Mouse (Mus musculus) hindbrain, postnatal 0 days (tissue): ENCODE measurements around the gene Fbxw4. TPM values are rescaled to one million over a fixed set of nuclear protein-coding genes. Genes with fewer than 3 reads are reported as not detected.
"Not testable (repeated sequence)": the region's sequence is repeated elsewhere in the genome, so short reads cannot be mapped to it uniquely, and the experiment has no call there.

Experiments used
- ATAC-seq: fragments of 200-750 bp; cut with Nextera tagmentation; 2 replicates; pipeline ENCODE4 v1.8.0; 2017; ENCODE audit warnings: mild to moderate bottlenecking, moderate TSS enrichment, moderate library complexity
- DNase-seq: peaks from one replicate; pipeline ENCODE4 v3.0.0-alpha.2; 2015; ENCODE audit warnings: low spot score
- H3K27ac ChIP-seq: fragments of 300-500 bp; sonication (generic); 2 replicates; pipeline ENCODE4 v1.5.1; 2014; ENCODE audit warnings: mild to moderate bottlenecking
- H3K27me3 ChIP-seq: fragments of 300-500 bp; sonication (generic); 2 replicates; pipeline ENCODE4 v1.6.1; 2014; ENCODE audit warnings: low read length, mixed read lengths; ENCODE audit not compliant: insufficient read depth
- H3K36me3 ChIP-seq: fragments of 300-500 bp; sonication (generic); 2 replicates; pipeline ENCODE4 v1.6.1; 2014; ENCODE audit warnings: low read length, mixed read lengths; ENCODE audit not compliant: insufficient read depth
- H3K4me1 ChIP-seq: fragments of 300-500 bp; sonication (generic); 2 replicates; pipeline ENCODE4 v1.6.1; 2014; ENCODE audit warnings: antibody characterized with exemption, low read length, mixed read lengths; ENCODE audit not compliant: insufficient read depth
- H3K4me2 ChIP-seq: fragments of 300-500 bp; sonication (generic); 2 replicates; pipeline ENCODE4 v1.6.1; 2014; ENCODE audit warnings: low read depth, mild to moderate bottlenecking, low read length, moderate library complexity, mixed read lengths
- H3K4me3 ChIP-seq: fragments of 300-500 bp; sonication (generic); 2 replicates; pipeline ENCODE4 v1.5.1; 2014; ENCODE audit warnings: low read length
- H3K9ac ChIP-seq: fragments of 300-500 bp; sonication (generic); replicated peaks from 2 replicates; pipeline ENCODE4 v1.6.1; 2014; ENCODE audit warnings: mild to moderate bottlenecking, low read length, moderate library complexity, mixed read lengths
- H3K9me3 ChIP-seq: fragments of 300-500 bp; sonication (generic); 2 replicates; pipeline ENCODE4 v1.6.1; 2016; ENCODE audit warnings: low read length, mixed read lengths
- CTCF ChIP-seq: IDR thresholded peaks from 2 replicates; pipeline ENCODE4 v1.5.1; 2016; ENCODE audit warnings: antibody characterized with exemption, control low read depth, low read depth
- WGBS: fragments of 180-500 bp; shearing (Covaris S2); extraction: QIAGEN DNeasy Blood & Tissue Kit; methylation state at CpG from one replicate; pipeline ENCODE4 v1.1.7; 2014; 5-methylcytosine and 5-hydroxymethylcytosine counted together
- polyA plus RNA-seq: library from polyadenylated mRNA; unstranded; fragments of >200 nt; fragmentation: Nextera tagmentation; extraction: Ambion mirVana; gene quantifications from 2 replicates; pipeline ENCODE4 v1.2.1, GENCODE M21; 2015
- total RNA-seq: library from RNA; depleted of rRNA; stranded (reverse); fragments of >200 nt; gene quantifications from 2 replicates; pipeline ENCODE4 v1.2.3, GENCODE M21; 2014

Fbxw4 gene
- total and polyA plus RNA-seq, 2 experiments from 2014 or later = 5.3 to 65.3 TPM

- no peaks in the 10 kb centered on the region for H3K36me3 ChIP-seq
- H3K9me3 ChIP-seq = no peaks in the 10 kb centered on the region
- no peak for ATAC-seq
- H3K4me1 ChIP-seq = no peaks in the 10 kb centered on the region
- WGBS = 52% methylated on average over 23 of the region's 23 CpGs
- H3K27me3 ChIP-seq = no peaks in the 10 kb centered on the region
- no peak overlapping the region for H3K9ac ChIP-seq
- H3K4me3 ChIP-seq = no peak overlapping the region
- no peak overlapping the region for H3K27ac ChIP-seq
- DNase-seq = no peak
- no peak overlapping the region for H3K4me2 ChIP-seq
- TF ChIP-seq CTCF = no peak
These were observed 110.8 kb downstream of the Fbxw4 start for GRCm38 (mm10) chr19:45549128-45549915.

- not testable (repeated sequence) for H3K4me1 ChIP-seq, H3K9me3 ChIP-seq, H3K27me3 ChIP-seq, H3K9ac ChIP-seq, DNase-seq, ATAC-seq, H3K4me3 ChIP-seq, H3K27ac ChIP-seq, H3K4me2 ChIP-seq, H3K36me3 ChIP-seq
These were observed 111.9 kb downstream of the Fbxw4 start for GRCm38 (mm10) chr19:45548196-45548595.

- H3K9ac ChIP-seq = 0 out of 2 replicates have a peak overlapping the region, but pooled peaks have one; percentile 28
- DNase-seq (peak; percentile 90), ATAC-seq (peak; percentile 68)
- H3K4me1 ChIP-seq = peaks cover 8% of the 10 kb centered on the region
- peak; percentile 95 for TF ChIP-seq CTCF
- H3K4me3 ChIP-seq = peak overlapping the region; percentile 33
- peak overlapping the region; percentile 82 for H3K4me2 ChIP-seq
- H3K27ac ChIP-seq = no peak overlapping the region
- H3K9me3 ChIP-seq = no peaks in the 10 kb centered on the region
- 0% methylated on average over 30 of the region's 30 CpGs for WGBS
- no peaks in the 10 kb centered on the region for H3K36me3 ChIP-seq
- H3K27me3 ChIP-seq = peaks cover 15% of the 10 kb centered on the region
These were observed 115.2 kb downstream of the Fbxw4 start for GRCm38 (mm10) chr19:45544925-45545321.

GRCm38 (mm10) chr19:45544152-45544924 is 115.8 kb downstream of the Fbxw4 start:
- peak overlapping the region; percentile 82 for H3K4me2 ChIP-seq
- H3K27ac ChIP-seq = no peak overlapping the region
- WGBS = 2% methylated on average over 22 of the region's 26 CpGs
- H3K4me3 ChIP-seq = peak overlapping the region; percentile 33
- 0 out of 2 replicates have a peak overlapping the region, but pooled peaks have one; percentile 28 for H3K9ac ChIP-seq
- DNase-seq = no peak
- ATAC-seq = no peak
- no peak for TF ChIP-seq CTCF
- peaks cover 8% of the 10 kb centered on the region for H3K4me1 ChIP-seq
- H3K27me3 ChIP-seq = peaks cover 15% of the 10 kb centered on the region
- no peaks in the 10 kb centered on the region for H3K9me3 ChIP-seq
- no peaks in the 10 kb centered on the region for H3K36me3 ChIP-seq

- Histone ChIP-seq H3K4me3 (peak overlapping the region; percentile 39), H3K9ac (peak overlapping the region; percentile 53; the same call in 1 of the 2 replicates), H3K27ac (peak overlapping the region; percentile 71), H3K36me3 (no peaks in the 10 kb centered on the region), H3K9me3 (no peaks in the 10 kb centered on the region), H3K4me1 (peaks cover 8% of the 10 kb centered on the region), H3K27me3 (peaks cover 15% of the 10 kb centered on the region), H3K4me2 (peak overlapping the region; percentile 69)
- 16% methylated on average over 3 of the region's 3 CpGs for WGBS
- TF ChIP-seq CTCF = no peak
- DNase-seq (no peak), ATAC-seq (no peak)
These were observed 118.1 kb downstream of the Fbxw4 start for GRCm38 (mm10) chr19:45542061-45542460.

DNA sequence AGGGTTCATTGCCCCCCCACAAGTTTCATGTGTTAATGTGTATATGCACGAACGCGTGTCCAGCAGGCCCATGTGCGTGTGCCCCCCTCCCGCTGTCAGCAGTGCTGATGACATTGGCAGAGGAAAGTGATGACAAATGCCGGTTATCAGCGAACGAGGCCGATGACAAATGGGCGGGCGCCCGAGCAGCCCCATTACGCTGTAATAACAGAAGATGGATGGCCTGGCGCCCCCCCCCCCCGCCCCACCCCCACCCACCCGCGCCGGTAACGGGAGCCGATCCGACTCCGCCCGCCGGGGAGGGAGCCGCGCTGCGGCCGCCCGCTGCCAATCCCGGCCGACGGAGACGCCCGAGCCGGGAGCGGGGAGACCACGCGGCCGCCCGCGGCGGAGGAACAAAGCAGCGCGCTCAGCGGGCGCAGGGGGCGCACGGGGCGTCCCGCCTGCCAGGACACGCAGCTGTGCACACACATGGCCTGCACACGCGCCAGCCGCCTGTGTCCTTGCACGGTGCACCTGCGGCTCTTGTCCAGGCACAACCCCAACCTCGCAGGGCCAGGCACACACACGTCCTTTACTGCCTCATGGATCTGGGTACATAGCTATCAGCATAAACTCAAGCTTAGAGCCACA is 118.6 kb downstream of the Fbxw4 start:
- Histone ChIP-seq H3K4me2 (peak overlapping the region; percentile 69), H3K4me1 (peaks cover 8% of the 10 kb centered on the region), H3K4me3 (peak overlapping the region; percentile 39), H3K27ac (peak overlapping the region; percentile 71), H3K27me3 (peaks cover 15% of the 10 kb centered on the region), H3K36me3 (no peaks in the 10 kb centered on the region), H3K9ac (peak overlapping the region; percentile 53), H3K9me3 (no peaks in the 10 kb centered on the region)
- ATAC-seq (peak; percentile 56), DNase-seq (peak; percentile 82)
- TF ChIP-seq CTCF = no peak
- under 1% methylated on average over 42 of the region's 58 CpGs for WGBS
